Mouse (Mus musculus) urinary bladder, adult 2 months (tissue): ENCODE results near the gene Gm30737. TPM values are rescaled to one million over a fixed set of nuclear protein-coding genes. Genes with fewer than 3 reads are reported as not detected.
"Not testable (repeated sequence)": the region's sequence is repeated elsewhere in the genome, so short reads cannot be mapped to it uniquely, and the experiment has no call there.

Experiments used
- DNase-seq: peaks from one replicate; pipeline ENCODE4 v3.0.0; 2022; ENCODE audit warnings: low spot score
- polyA plus RNA-seq: library from polyadenylated mRNA; depleted of rRNA; stranded (reverse); fragments of >200 nt; gene quantifications from 2 replicates; pipeline ENCODE4 v1.2.3, GENCODE M21; 2012; rRNA removed

The Gm30737 gene
- not detected in 2 replicates for polyA plus RNA-seq

GRCm38 (mm10) chrY:14400410-14400809 lies at the start of gene Gm30737:
TSS of gene Gm30737 (plus strand) at chrY:14400710.
- not testable (repeated sequence) for DNase-seq
